Mouse (Mus musculus) kidney, adult 9 months (tissue): ENCODE data around the gene Fndc9.

Experiments used
- DNase-seq: peaks from one replicate; pipeline ENCODE4 v3.0.0; 2022

The Fndc9 gene

GRCm38 (mm10) chr11:46235334-46235733, at the start of gene Fndc9:
Gene Fndc9 (plus strand): TSS chr11:46235531.
- DNase-seq = no peak

GRCm38 (mm10) chr11:46188283-46188682, 47.0 kb upstream of the Fndc9 start:
- no peak for DNase-seq

GRCm38 (mm10) chr11:46194175-46194574, 41.2 kb upstream of the Fndc9 start:
- DNase-seq = peak; percentile 50

- DNase-seq = no peak
Observed at GRCm38 (mm10) chr11:46200664-46201063, 34.7 kb upstream of the Fndc9 start.

GRCm38 (mm10) chr11:46201636-46202546, 33.4 kb upstream of the Fndc9 start:
- DNase-seq = no peak

- DNase-seq = no peak
Observed at GRCm38 (mm10) chr11:46202547-46202887, 32.8 kb upstream of the Fndc9 start.

- DNase-seq = no peak
Observed at GRCm38 (mm10) chr11:46204841-46205240, 30.5 kb upstream of the Fndc9 start.

- DNase-seq = no peak
Observed at GRCm38 (mm10) chr11:46205639-46206409, 29.5 kb upstream of the Fndc9 start.

- DNase-seq = peak; percentile 48
Observed at GRCm38 (mm10) chr11:46209884-46210283, 25.4 kb upstream of the Fndc9 start.

- DNase-seq = no peak
Observed at GRCm38 (mm10) chr11:46211858-46212257, 23.5 kb upstream of the Fndc9 start.

GRCm38 (mm10) chr11:46213844-46214243, 21.5 kb upstream of the Fndc9 start:
- no peak for DNase-seq

GRCm38 (mm10) chr11:46214368-46215230, 20.7 kb upstream of the Fndc9 start:
- DNase-seq = no peak

- peak; percentile 72 for DNase-seq
Observed at GRCm38 (mm10) chr11:46215354-46215753, 20.0 kb upstream of the Fndc9 start.

GRCm38 (mm10) chr11:46216669-46217068, 18.7 kb upstream of the Fndc9 start:
- peak; percentile 52 for DNase-seq

GRCm38 (mm10) chr11:46217686-46218085, 17.6 kb upstream of the Fndc9 start:
- no peak for DNase-seq

GRCm38 (mm10) chr11:46218584-46218983, 16.7 kb upstream of the Fndc9 start:
- no peak for DNase-seq

GRCm38 (mm10) chr11:46219380-46219779, 16.0 kb upstream of the Fndc9 start:
- DNase-seq = no peak

- DNase-seq = no peak
Observed at GRCm38 (mm10) chr11:46220211-46220610, 15.1 kb upstream of the Fndc9 start.

GRCm38 (mm10) chr11:46223575-46223974, 11.8 kb upstream of the Fndc9 start:
- DNase-seq = no peak

- no peak for DNase-seq
Observed at GRCm38 (mm10) chr11:46225345-46225744, 10.0 kb upstream of the Fndc9 start.

GRCm38 (mm10) chr11:46230184-46230583, 5.1 kb upstream of the Fndc9 start:
- DNase-seq = no peak

GRCm38 (mm10) chr11:46232803-46233202, 2.5 kb upstream of the Fndc9 start:
- DNase-seq = no peak

GRCm38 (mm10) chr11:46233966-46234365, 1.4 kb upstream of the Fndc9 start:
- DNase-seq = no peak
